Mouse (Mus musculus) limb, embryonic 13.5 days (tissue): ENCODE data around the gene Gm11937. TPM values are rescaled to one million over a fixed set of nuclear protein-coding genes. Genes with fewer than 3 reads are reported as not detected.
"Not testable (repeated sequence)": the region's sequence is repeated elsewhere in the genome, so short reads cannot be mapped to it uniquely, and the experiment has no call there.

Experiments
- ATAC-seq: fragments of 200-750 bp; cut with Nextera tagmentation; 2 replicates; pipeline ENCODE4 v1.8.0; 2017; ENCODE audit warnings: low read depth, moderate number of reproducible peaks, moderate TSS enrichment; ENCODE audit not compliant: low FRiP score
- H3K27ac ChIP-seq: fragments of 300-500 bp; sonication (generic); 2 replicates; pipeline ENCODE4 v1.5.1; 2015; ENCODE audit warnings: inconsistent platforms, mild to moderate bottlenecking, moderate library complexity
- H3K27me3 ChIP-seq: fragments of 300-500 bp; sonication (generic); 2 replicates; pipeline ENCODE4 v1.6.1; 2015; ENCODE audit warnings: mild to moderate bottlenecking, inconsistent platforms
- H3K36me3 ChIP-seq: fragments of 300-500 bp; sonication (generic); 2 replicates; pipeline ENCODE4 v1.6.1; 2015; ENCODE audit warnings: inconsistent platforms, mild to moderate bottlenecking, moderate library complexity
- H3K4me1 ChIP-seq: fragments of 300-500 bp; sonication (generic); 2 replicates; pipeline ENCODE4 v1.6.1; 2015; ENCODE audit warnings: inconsistent platforms
- H3K4me2 ChIP-seq: fragments of 300-500 bp; sonication (generic); replicated peaks from 2 replicates; pipeline ENCODE4 v1.6.1; 2015; ENCODE audit warnings: inconsistent platforms, mild to moderate bottlenecking, moderate library complexity
- H3K4me3 ChIP-seq: fragments of 300-500 bp; sonication (generic); 2 replicates; pipeline ENCODE4 v1.5.1; 2015; ENCODE audit warnings: moderate library complexity, mild to moderate bottlenecking, inconsistent platforms
- H3K9ac ChIP-seq: fragments of 300-500 bp; sonication (generic); 2 replicates; pipeline ENCODE4 v1.6.1; 2015; ENCODE audit warnings: mild to moderate bottlenecking, inconsistent platforms
- H3K9me3 ChIP-seq: fragments of 300-500 bp; sonication (generic); 2 replicates; pipeline ENCODE4 v1.6.1; 2016; ENCODE audit warnings: inconsistent platforms
- WGBS: fragments of 180-500 bp; shearing (Covaris S2); methylation state at CpG from one replicate; pipeline ENCODE4 v1.1.7; 2015; 5-methylcytosine and 5-hydroxymethylcytosine counted together
- polyA plus RNA-seq: library from polyadenylated mRNA; unstranded; fragments of >200 nt; fragmentation: Nextera tagmentation; extraction: Ambion mirVana; gene quantifications from 2 replicates; pipeline ENCODE4 v1.2.1, GENCODE M21; 2015

The Gm11937 gene
- polyA plus RNA-seq: not detected in 2 replicates

GRCm38 (mm10) chr11:99610089-99610488 lies at the start of gene Gm11937:
Gene Gm11937 (minus strand): TSS chr11:99610189.
- H3K36me3 ChIP-seq, ATAC-seq, H3K4me1 ChIP-seq, H3K9ac ChIP-seq, H3K27ac ChIP-seq, H3K27me3 ChIP-seq, H3K4me3 ChIP-seq, H3K9me3 ChIP-seq, H3K4me2 ChIP-seq: not testable (repeated sequence)
- 24% methylated on average over 2 of the region's 2 CpGs for WGBS

- Histone ChIP-seq H3K27ac (no peak overlapping the region), H3K9ac (no peak overlapping the region), H3K4me3 (no peak overlapping the region), H3K36me3 (no peaks in the 10 kb centered on the region), H3K9me3 (no peaks in the 10 kb centered on the region), H3K27me3 (no peaks in the 10 kb centered on the region; the same call in 1 of the 2 replicates), H3K4me1 (no peaks in the 10 kb centered on the region), H3K4me2 (no peak overlapping the region)
- no peak for ATAC-seq
- 77% methylated on average over 4 of the region's 4 CpGs for WGBS
Measured at GRCm38 (mm10) chr11:99659256-99659655, 49.3 kb upstream of the Gm11937 start.

- not testable (repeated sequence) for H3K27me3 ChIP-seq, ATAC-seq, H3K36me3 ChIP-seq, H3K27ac ChIP-seq, H3K9me3 ChIP-seq, H3K9ac ChIP-seq, H3K4me2 ChIP-seq, H3K4me3 ChIP-seq, H3K4me1 ChIP-seq
- WGBS: 61% methylated on average over 10 of the region's 10 CpGs
Measured at GRCm38 (mm10) chr11:99658467-99659010, 48.5 kb upstream of the Gm11937 start, which contains the start of gene Gm11563. Gene Gm11563 (minus strand): TSS chr11:99658960.

GRCm38 (mm10) chr11:99657051-99657450 lies 47.1 kb upstream of the Gm11937 start:
- Histone ChIP-seq H3K9ac (no peak overlapping the region), H3K4me1 (no peaks in the 10 kb centered on the region), H3K9me3 (no peaks in the 10 kb centered on the region), H3K27ac (no peak overlapping the region), H3K27me3 (no peaks in the 10 kb centered on the region; the same call in 1 of the 2 replicates), H3K4me3 (no peak overlapping the region), H3K36me3 (no peaks in the 10 kb centered on the region), H3K4me2 (no peak overlapping the region)
- no peak for ATAC-seq
- WGBS: 46% methylated on average over 5 of the region's 5 CpGs

- H3K4me3 ChIP-seq: no peak within 1 kb of the TSS
- no peak within 1 kb of the TSS for H3K27ac ChIP-seq
- H3K4me1 ChIP-seq: no peaks in the 10 kb centered on the region
- H3K9ac ChIP-seq: no peak within 1 kb of the TSS
- H3K27me3 ChIP-seq: no peaks in the 10 kb centered on the region
- ATAC-seq: no peak
- H3K9me3 ChIP-seq: no peaks in the 10 kb centered on the region
- 89% methylated on average over 2 of the region's 2 CpGs for WGBS
- no peak within 1 kb of the TSS for H3K4me2 ChIP-seq
- H3K36me3 ChIP-seq: no peaks in the 10 kb centered on the region
Measured at GRCm38 (mm10) chr11:99650136-99650535, 40.1 kb upstream of the Gm11937 start, which contains the start of gene Gm11555. Gene Gm11555 (minus strand): TSS chr11:99650236.

GRCm38 (mm10) chr11:99646444-99646843 lies 36.5 kb upstream of the Gm11937 start:
- Histone ChIP-seq H3K4me2 (no peak overlapping the region), H3K27me3 (no peaks in the 10 kb centered on the region; the same call in 1 of the 2 replicates), H3K4me3 (no peak overlapping the region), H3K36me3 (no peaks in the 10 kb centered on the region), H3K27ac (no peak overlapping the region), H3K9me3 (no peaks in the 10 kb centered on the region), H3K9ac (no peak overlapping the region), H3K4me1 (no peaks in the 10 kb centered on the region)
- WGBS: 78% methylated on average over 15 of the region's 15 CpGs
- ATAC-seq: no peak

- no peaks in the 10 kb centered on the region; the same call in 1 of the 2 replicates for H3K27me3 ChIP-seq
- no peak overlapping the region for H3K4me2 ChIP-seq
- H3K4me3 ChIP-seq: no peak overlapping the region
- H3K9me3 ChIP-seq: no peaks in the 10 kb centered on the region
- H3K9ac ChIP-seq: no peak overlapping the region
- no peaks in the 10 kb centered on the region for H3K36me3 ChIP-seq
- no peak for ATAC-seq
- 0 out of 2 replicates have a peak, but pooled peaks cover 4% of the 10 kb centered on the region for H3K4me1 ChIP-seq
- 62% methylated on average over 3 of the region's 3 CpGs for WGBS
- no peak overlapping the region for H3K27ac ChIP-seq
Measured at GRCm38 (mm10) chr11:99644351-99644750, 34.4 kb upstream of the Gm11937 start.

- H3K27me3 ChIP-seq, H3K27ac ChIP-seq, H3K9me3 ChIP-seq, H3K4me2 ChIP-seq, H3K9ac ChIP-seq, ATAC-seq, H3K4me3 ChIP-seq, H3K4me1 ChIP-seq, H3K36me3 ChIP-seq: not testable (repeated sequence)
- WGBS: 75% methylated on average over 9 of the region's 9 CpGs
Measured at GRCm38 (mm10) chr11:99643635-99644139, 33.7 kb upstream of the Gm11937 start, which contains the start of gene Krtap4-7. Gene Krtap4-7 (minus strand): TSS chr11:99644089.

GRCm38 (mm10) chr11:99640926-99641325 lies 30.9 kb upstream of the Gm11937 start:
- WGBS: 5% methylated on average over 1 of the region's 1 CpGs
- Histone ChIP-seq H3K9ac (no peak overlapping the region), H3K27me3 (no peaks in the 10 kb centered on the region; the same call in 1 of the 2 replicates), H3K9me3 (no peaks in the 10 kb centered on the region), H3K4me2 (no peak overlapping the region), H3K4me3 (no peak overlapping the region), H3K27ac (no peak overlapping the region), H3K4me1 (0 out of 2 replicates have a peak, but pooled peaks cover 4% of the 10 kb centered on the region), H3K36me3 (no peaks in the 10 kb centered on the region)
- no peak for ATAC-seq

- no peak for ATAC-seq
- H3K4me1 ChIP-seq: 0 out of 2 replicates have a peak, but pooled peaks cover 4% of the 10 kb centered on the region
- H3K27me3 ChIP-seq: 0 out of 2 replicates have a peak, but pooled peaks cover 2% of the 10 kb centered on the region
- no peak overlapping the region for H3K4me2 ChIP-seq
- H3K9me3 ChIP-seq: no peaks in the 10 kb centered on the region
- H3K27ac ChIP-seq: no peak overlapping the region
- H3K4me3 ChIP-seq: no peak overlapping the region
- no peak overlapping the region for H3K9ac ChIP-seq
- WGBS: 59% methylated on average over 1 of the region's 1 CpGs
- H3K36me3 ChIP-seq: no peaks in the 10 kb centered on the region
Measured at GRCm38 (mm10) chr11:99637086-99637485, 27.1 kb upstream of the Gm11937 start.

- Histone ChIP-seq H3K36me3 (no peaks in the 10 kb centered on the region), H3K4me2 (no peak within 1 kb of the TSS), H3K27me3 (0 out of 2 replicates have a peak, but pooled peaks cover 2% of the 10 kb centered on the region), H3K27ac (no peak within 1 kb of the TSS), H3K4me1 (no peaks in the 10 kb centered on the region), H3K4me3 (no peak within 1 kb of the TSS), H3K9me3 (no peaks in the 10 kb centered on the region), H3K9ac (no peak within 1 kb of the TSS)
- ATAC-seq: no peak
- 27% methylated on average over 8 of the region's 8 CpGs for WGBS
Measured at GRCm38 (mm10) chr11:99634653-99635134, 24.7 kb upstream of the Gm11937 start, which contains the start of gene Krtap4-2. Gene Krtap4-2 (minus strand): TSS chr11:99635084.

- no peak overlapping the region for H3K4me2 ChIP-seq
- no peak overlapping the region for H3K9ac ChIP-seq
- WGBS: 70% methylated on average over 2 of the region's 2 CpGs
- no peaks in the 10 kb centered on the region for H3K4me1 ChIP-seq
- H3K36me3 ChIP-seq: no peaks in the 10 kb centered on the region
- no peak overlapping the region for H3K4me3 ChIP-seq
- no peak overlapping the region for H3K27ac ChIP-seq
- ATAC-seq: no peak
- no peaks in the 10 kb centered on the region for H3K9me3 ChIP-seq
- 0 out of 2 replicates have a peak, but pooled peaks cover 2% of the 10 kb centered on the region for H3K27me3 ChIP-seq
Measured at GRCm38 (mm10) chr11:99633293-99633692, 23.3 kb upstream of the Gm11937 start.
